Mouse (Mus musculus) liver, embryonic 16.5 days (tissue): Measurements from ENCODE around the gene Dna2. TPM values are rescaled to one million over a fixed set of nuclear protein-coding genes. Genes with fewer than 3 reads are reported as not detected.

Source experiments
- ATAC-seq: fragments of 200-750 bp; cut with Nextera tagmentation; 2 replicates; pipeline ENCODE4 v1.8.0; 2017; ENCODE audit warnings: low read depth, mild to moderate bottlenecking, moderate number of reproducible peaks, moderate library complexity
- H3K27ac ChIP-seq: fragments of 300-500 bp; sonication (generic); 2 replicates; pipeline ENCODE4 v1.5.1; 2014; ENCODE audit warnings: mild to moderate bottlenecking, low read length
- H3K27me3 ChIP-seq: fragments of 300-500 bp; sonication (generic); 2 replicates; pipeline ENCODE4 v1.6.1; 2014; ENCODE audit warnings: low read depth, low read length, mixed read lengths; ENCODE audit not compliant: control insufficient read depth, insufficient read depth
- H3K36me3 ChIP-seq: fragments of 300-500 bp; sonication (generic); 2 replicates; pipeline ENCODE4 v1.6.1; 2014; ENCODE audit warnings: mild to moderate bottlenecking; ENCODE audit not compliant: control insufficient read depth, insufficient read depth
- H3K4me1 ChIP-seq: fragments of 300-500 bp; sonication (generic); 2 replicates; pipeline ENCODE4 v1.6.1; 2014; ENCODE audit warnings: low read depth, low read length, mixed read lengths; ENCODE audit not compliant: control insufficient read depth
- H3K4me2 ChIP-seq: fragments of 300-500 bp; sonication (generic); 2 replicates; pipeline ENCODE4 v1.6.1; 2014; ENCODE audit warnings: low read depth, low read length, mixed read lengths
- H3K4me3 ChIP-seq: fragments of 300-500 bp; sonication (generic); 2 replicates; pipeline ENCODE4 v1.5.1; 2014; ENCODE audit warnings: low read depth, mild to moderate bottlenecking, low read length
- H3K9ac ChIP-seq: fragments of 300-500 bp; sonication (generic); 2 replicates; pipeline ENCODE4 v1.6.1; 2014; ENCODE audit warnings: low read depth, low read length
- H3K9me3 ChIP-seq: fragments of 300-500 bp; sonication (generic); replicated peaks from 2 replicates; pipeline ENCODE4 v1.6.1; 2016; ENCODE audit warnings: low read length; ENCODE audit not compliant: control insufficient read depth
- WGBS: fragments of 180-500 bp; shearing (Covaris S2); extraction: QIAGEN DNeasy Blood & Tissue Kit; methylation state at CpG from one replicate; pipeline ENCODE4 v1.1.7; 2014; ENCODE audit not compliant: insufficient replicate concordance; 5-methylcytosine and 5-hydroxymethylcytosine counted together
- polyA plus RNA-seq: library from polyadenylated mRNA; unstranded; fragments of >200 nt; fragmentation: Nextera tagmentation; extraction: Ambion mirVana; gene quantifications from 2 replicates; pipeline ENCODE4 v1.2.1, GENCODE M21; 2015

Dna2 gene
- polyA plus RNA-seq, 1 experiment from 2014 or later: 20.3 TPM

DNA sequence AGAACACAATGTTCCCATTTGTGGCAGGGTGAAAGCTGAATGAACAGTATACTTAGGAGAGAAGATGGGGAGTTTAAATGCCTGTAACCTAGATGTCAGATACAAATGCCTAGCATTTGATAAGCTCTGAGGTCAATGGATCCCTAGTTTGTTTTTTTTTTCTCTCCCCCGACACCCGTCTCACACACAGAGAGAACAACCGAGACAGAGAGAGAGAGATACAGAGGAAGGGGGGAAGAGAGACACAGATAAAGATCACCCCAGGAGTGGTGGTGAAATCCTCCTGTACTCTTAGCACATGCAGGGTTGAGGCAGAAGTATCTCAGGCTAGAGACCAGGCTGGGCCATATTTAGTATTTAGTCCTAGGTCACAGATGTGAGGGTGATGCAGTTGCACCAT, 27.8 kb upstream of the Dna2 start:
- 38% methylated on average over 3 of the region's 3 CpGs for WGBS
- H3K27ac ChIP-seq: no peak overlapping the region

DNA sequence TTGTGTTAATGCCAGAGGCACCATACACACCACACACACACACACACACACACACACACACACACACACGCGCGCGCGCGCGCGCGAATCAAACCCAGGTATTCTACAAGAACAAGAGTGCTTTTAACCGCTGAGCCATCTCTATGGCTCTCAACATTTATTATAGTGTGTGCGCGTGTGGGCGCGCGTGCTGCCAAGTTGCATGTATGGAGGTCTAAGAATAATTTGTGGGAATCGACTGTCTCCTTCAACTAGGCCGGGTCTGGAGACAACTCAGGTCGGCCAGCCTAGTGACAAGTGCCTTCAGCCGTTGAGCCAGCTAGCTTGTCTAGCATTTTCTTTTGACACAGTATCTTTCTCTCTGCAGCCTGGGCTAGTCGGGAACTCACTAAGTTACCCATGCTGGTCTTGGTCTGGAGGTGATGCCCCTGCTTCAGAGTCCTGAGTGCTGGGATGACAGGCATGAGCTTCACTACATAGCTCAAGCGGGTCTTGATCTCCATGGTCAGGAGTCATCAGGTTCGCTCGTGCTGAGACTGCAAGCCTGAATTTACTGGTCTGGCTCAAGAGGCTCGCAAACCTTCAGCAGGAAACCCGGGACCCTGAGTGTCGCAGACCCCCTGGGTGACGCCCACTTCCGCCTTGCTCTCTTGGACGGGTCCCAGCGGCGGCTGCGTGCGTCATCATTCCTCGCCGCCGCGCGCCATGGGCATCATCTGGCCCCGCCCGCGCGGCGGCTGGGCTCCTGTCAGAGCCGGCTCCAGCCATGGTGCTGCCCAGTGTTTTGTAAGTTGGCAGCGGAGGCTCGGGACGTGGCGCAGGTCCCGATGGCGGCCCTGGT, 26.7 kb upstream of the Dna2 start, which contains the start of gene Slc25a16:
Gene Slc25a16 (plus strand): TSS at position 709 of the 841 bp plus-strand sequence.
- H3K4me1 ChIP-seq: peaks cover 13% of the 10 kb centered on the region
- H3K9me3 ChIP-seq: no peaks in the 10 kb centered on the region
- H3K27me3 ChIP-seq: no peaks in the 10 kb centered on the region
- H3K9ac ChIP-seq: peak within 1 kb of the TSS; percentile 97
- H3K4me3 ChIP-seq: peak within 1 kb of the TSS; percentile 99
- no peaks in the 10 kb centered on the region for H3K36me3 ChIP-seq
- WGBS: 4% methylated on average over 50 of the region's 50 CpGs
- peak within 1 kb of the TSS; percentile 86 for H3K4me2 ChIP-seq
- peak within 1 kb of the TSS; percentile 85 for H3K27ac ChIP-seq
- ATAC-seq: peak; percentile 98

More for the DNA sequence above, 27.8 kb upstream of the Dna2 start:
- Histone ChIP-seq H3K36me3 (no peaks in the 10 kb centered on the region), H3K9me3 (no peaks in the 10 kb centered on the region), H3K4me2 (no peak overlapping the region), H3K27me3 (no peaks in the 10 kb centered on the region), H3K4me1 (peaks cover 13% of the 10 kb centered on the region), H3K9ac (no peak overlapping the region), H3K4me3 (no peak overlapping the region)
- no peak for ATAC-seq

DNA sequence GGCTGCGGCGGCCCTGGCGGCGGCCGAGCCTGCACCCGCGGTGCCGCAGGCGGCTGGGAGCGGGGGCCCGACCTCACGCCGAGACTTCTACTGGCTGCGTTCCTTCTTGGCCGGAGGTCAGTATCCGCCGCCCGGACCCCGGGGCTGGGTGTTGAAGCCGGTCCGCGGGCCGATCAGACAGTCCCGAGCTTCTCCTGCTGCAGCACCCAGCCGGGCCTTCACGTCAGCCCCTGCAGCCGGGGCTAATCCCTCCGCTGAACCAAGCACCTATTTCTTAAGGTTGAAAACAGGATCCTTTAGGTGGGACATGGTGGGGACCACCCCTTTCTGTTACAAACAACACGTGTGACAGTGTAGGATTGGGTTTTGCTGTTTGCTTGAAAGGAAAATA, 26.1 kb upstream of the Dna2 start:
- WGBS: 0% methylated on average over 28 of the region's 29 CpGs
- Histone ChIP-seq H3K4me2 (peak overlapping the region; percentile 86), H3K36me3 (no peaks in the 10 kb centered on the region), H3K4me1 (peaks cover 13% of the 10 kb centered on the region), H3K9ac (peak overlapping the region; percentile 97), H3K9me3 (no peaks in the 10 kb centered on the region), H3K27me3 (no peaks in the 10 kb centered on the region), H3K27ac (peak overlapping the region; percentile 85), H3K4me3 (peak overlapping the region; percentile 99)
- ATAC-seq: peak; percentile 56

DNA sequence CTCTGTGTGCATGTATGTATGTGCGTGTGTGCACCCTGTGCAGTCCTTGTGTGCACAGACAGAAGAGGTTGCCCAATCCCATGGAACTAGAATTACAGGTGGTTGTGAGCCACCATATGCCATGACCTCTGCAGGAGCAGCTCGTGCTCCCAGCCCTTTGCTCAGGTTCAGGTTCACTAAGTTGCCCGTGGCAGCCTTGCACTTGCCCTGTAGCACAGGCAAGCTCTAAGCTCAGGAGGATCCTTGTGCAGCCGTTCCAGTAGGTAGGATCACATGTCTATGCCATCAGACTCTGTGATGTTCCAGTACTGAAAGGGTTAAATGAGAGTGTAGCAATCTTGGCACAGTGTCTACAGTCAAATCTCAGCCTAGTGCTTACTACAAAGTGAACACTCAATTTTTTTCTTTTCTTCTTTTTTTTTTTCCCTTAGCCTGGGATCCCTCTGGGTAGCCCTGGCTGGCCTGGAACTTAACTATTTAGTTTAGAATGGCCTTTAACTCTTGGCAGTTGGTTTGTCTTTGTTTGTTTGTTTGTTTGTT, 22.7 kb upstream of the Dna2 start:
- H3K36me3 ChIP-seq: peaks cover 4% of the 10 kb centered on the region
- H3K9ac ChIP-seq: no peak overlapping the region
- H3K9me3 ChIP-seq: no peaks in the 10 kb centered on the region
- H3K4me3 ChIP-seq: no peak overlapping the region
- WGBS: 67% methylated on average over 4 of the region's 4 CpGs
- no peaks in the 10 kb centered on the region for H3K27me3 ChIP-seq
- ATAC-seq: no peak
- H3K27ac ChIP-seq: no peak overlapping the region
- H3K4me2 ChIP-seq: no peak overlapping the region
- peaks cover 13% of the 10 kb centered on the region for H3K4me1 ChIP-seq

DNA sequence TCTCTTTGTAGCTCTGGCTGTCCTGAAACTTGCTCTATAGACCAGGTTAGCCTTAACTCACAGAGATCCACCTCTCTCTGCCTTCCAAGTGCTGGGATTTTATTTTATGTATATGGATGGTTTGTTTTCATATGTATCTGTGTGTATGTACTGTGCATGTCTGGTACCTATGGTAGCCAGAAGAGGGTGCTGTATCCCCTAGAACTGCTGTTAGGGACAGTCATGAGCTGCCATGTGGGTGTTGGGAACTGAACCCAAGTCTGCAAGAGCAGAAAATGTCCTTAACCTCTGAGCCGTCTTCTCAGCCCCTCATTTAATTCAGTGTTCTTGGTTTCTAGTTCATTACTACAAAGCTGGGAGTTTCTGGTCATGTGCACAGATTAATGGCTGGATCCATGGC, 14.4 kb upstream of the Dna2 start:
- H3K27me3 ChIP-seq: no peaks in the 10 kb centered on the region
- 79% methylated on average over 1 of the region's 1 CpGs for WGBS
- no peak overlapping the region for H3K4me3 ChIP-seq
- peaks cover 11% of the 10 kb centered on the region for H3K36me3 ChIP-seq
- no peak overlapping the region for H3K4me2 ChIP-seq
- H3K9ac ChIP-seq: no peak overlapping the region
- no peak for ATAC-seq
- H3K4me1 ChIP-seq: no peaks in the 10 kb centered on the region
- no peak overlapping the region for H3K27ac ChIP-seq
- no peaks in the 10 kb centered on the region for H3K9me3 ChIP-seq

DNA sequence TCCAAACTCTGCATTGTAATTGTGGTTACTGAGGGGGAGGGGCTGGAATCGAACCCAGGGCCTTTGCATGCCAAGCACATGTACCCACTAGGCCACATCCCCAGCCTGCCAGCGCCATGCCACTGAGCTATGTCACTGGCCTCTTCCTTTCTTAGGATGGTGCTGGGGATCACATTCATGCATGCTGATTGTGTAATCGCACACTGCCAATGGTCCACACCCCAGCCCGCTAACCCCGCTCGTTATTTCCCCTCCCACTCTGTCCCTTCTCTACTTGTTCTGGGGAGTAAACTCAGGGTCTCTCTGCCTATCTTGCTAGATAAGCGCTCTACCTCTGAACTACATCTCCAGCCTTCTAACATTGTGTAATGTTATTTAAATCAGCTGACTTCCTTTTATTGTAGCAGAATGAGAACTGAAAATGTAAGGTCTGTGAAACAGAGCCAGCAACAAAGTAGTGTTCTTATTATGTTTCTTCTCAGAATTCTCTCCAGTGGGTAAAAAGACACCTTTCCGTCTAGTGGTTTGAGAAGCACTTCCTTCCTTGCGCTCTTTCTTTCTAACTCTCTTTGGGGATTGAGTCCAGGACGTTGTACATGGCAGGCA, 1.7 kb upstream of the Dna2 start:
- Histone ChIP-seq H3K4me2 (peak overlapping the region; percentile 24; the same call in 1 of the 2 replicates), H3K4me1 (peaks cover 30% of the 10 kb centered on the region), H3K36me3 (peaks cover 9% of the 10 kb centered on the region), H3K9me3 (no peaks in the 10 kb centered on the region), H3K9ac (0 out of 2 replicates have a peak overlapping the region, but pooled peaks have one; percentile 11), H3K27me3 (no peaks in the 10 kb centered on the region), H3K27ac (peak overlapping the region; percentile 84), H3K4me3 (no peak overlapping the region)
- peak; percentile 78 for ATAC-seq
- 33% methylated on average over 10 of the region's 10 CpGs for WGBS

DNA sequence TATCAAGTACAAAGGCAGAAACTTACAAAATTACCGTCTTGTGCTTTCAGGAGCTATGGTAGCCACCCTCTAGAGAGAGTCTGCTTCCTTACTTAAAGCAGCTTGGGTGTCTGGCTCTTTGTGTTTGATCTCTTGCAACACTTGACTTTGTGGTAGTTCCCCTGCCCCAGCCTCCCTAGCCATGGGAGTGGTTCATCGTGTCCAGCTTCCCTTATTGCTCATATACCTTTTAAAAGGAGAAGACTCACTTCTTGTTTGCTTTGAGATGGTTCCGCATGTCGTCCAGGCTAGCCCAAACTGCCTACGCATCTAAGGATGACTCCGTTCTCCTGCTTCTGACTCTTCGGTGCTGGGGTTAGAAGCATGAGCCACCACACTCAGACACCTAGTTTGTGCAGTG, 1.7 kb downstream of the Dna2 start:
- Histone ChIP-seq H3K4me1 (peaks cover 30% of the 10 kb centered on the region), H3K36me3 (peaks cover 24% of the 10 kb centered on the region), H3K4me2 (peak overlapping the region; percentile 96; the same call in 1 of the 2 replicates), H3K27ac (peak overlapping the region; percentile 31; the same call in 1 of the 2 replicates), H3K9me3 (no peaks in the 10 kb centered on the region), H3K9ac (no peak overlapping the region), H3K4me3 (no peak overlapping the region), H3K27me3 (no peaks in the 10 kb centered on the region)
- ATAC-seq: no peak
- WGBS: 70% methylated on average over 7 of the region's 7 CpGs

DNA sequence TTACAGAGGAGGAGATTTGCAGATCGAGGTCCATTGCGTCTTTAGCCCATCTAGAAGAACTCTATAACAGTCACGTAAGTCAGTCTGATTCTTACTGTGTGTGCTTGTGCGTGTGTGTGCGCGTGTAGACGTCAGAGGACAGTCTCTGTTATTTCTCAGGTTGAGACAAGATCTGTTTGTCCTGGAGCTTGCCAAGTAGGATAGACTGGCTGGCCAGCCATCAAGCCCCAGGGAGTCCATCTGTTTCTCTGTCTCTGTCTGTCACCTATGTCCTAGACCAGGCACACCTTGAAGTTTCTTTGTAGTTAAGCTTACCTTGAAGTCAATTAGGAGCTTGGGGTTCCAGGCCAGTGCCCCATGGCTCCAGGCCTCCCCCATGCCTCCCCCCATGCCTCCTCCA, 17.1 kb downstream of the Dna2 start:
- H3K36me3 ChIP-seq: peaks cover 73% of the 10 kb centered on the region
- no peak overlapping the region for H3K27ac ChIP-seq
- no peaks in the 10 kb centered on the region for H3K27me3 ChIP-seq
- no peak overlapping the region for H3K4me2 ChIP-seq
- ATAC-seq: no peak
- H3K4me3 ChIP-seq: no peak overlapping the region
- no peaks in the 10 kb centered on the region for H3K4me1 ChIP-seq
- WGBS: 91% methylated on average over 7 of the region's 7 CpGs
- H3K9ac ChIP-seq: no peak overlapping the region
- H3K9me3 ChIP-seq: no peaks in the 10 kb centered on the region

DNA sequence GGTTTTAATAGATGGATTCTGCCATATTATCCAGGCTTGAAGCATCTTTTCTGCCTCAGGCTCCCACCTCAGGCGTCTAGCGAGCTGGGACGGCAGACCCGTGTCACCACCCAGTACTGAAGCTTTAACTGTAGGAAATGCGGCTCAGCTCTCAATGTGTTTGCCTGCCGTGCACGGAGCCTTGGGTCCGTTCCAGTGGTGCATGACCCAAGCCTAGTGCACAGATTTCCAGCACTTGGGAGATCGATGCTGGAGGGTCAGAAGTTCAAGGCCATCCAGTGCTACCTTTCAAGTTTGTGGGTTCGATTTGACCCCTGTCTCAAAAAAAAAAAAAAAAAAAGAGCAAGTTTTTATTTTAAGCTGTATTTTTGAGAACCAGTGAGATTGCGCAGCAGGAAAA, 19.0 kb downstream of the Dna2 start:
- no peaks in the 10 kb centered on the region for H3K27me3 ChIP-seq
- peaks cover 69% of the 10 kb centered on the region for H3K36me3 ChIP-seq
- H3K9ac ChIP-seq: no peak overlapping the region
- ATAC-seq: peak; percentile 43; the same call in 1 of the 2 replicates
- no peak overlapping the region for H3K27ac ChIP-seq
- no peaks in the 10 kb centered on the region for H3K9me3 ChIP-seq
- no peak overlapping the region for H3K4me3 ChIP-seq
- no peaks in the 10 kb centered on the region for H3K4me1 ChIP-seq
- H3K4me2 ChIP-seq: no peak overlapping the region
- WGBS: 81% methylated on average over 11 of the region's 11 CpGs
